Mouse (Mus musculus): ENCODE measurements around the gene Cngb1. TPM values are rescaled to one million over a fixed set of nuclear protein-coding genes. Genes with fewer than 3 reads are reported as not detected.

The Cngb1 gene
- polyA plus RNA-seq, 1 experiment from 2014 or later, result 0.59 TPM

DNA sequence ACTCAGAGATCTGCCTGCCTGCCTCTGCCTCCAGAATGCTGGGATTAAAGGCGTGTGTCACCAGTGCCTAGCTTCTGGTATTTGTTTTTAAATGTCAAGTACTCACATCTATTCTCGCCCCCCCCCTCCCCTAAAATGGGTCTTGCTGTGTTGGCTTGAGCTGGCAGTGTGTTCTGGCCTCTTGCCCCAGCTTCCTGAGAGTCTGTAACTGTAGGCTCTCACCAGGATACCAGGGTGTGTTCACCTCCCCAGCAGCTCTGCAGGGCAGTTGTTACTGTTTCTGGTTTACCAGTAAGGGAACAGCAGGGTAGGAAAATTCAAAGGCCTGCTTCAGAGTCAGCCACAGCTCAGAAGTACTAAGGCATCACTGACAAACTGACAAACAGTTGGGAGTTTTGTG lies 33.5 kb downstream of the Cngb1 start:
- ATAC-seq (ENCODE audit: low FRiP score, low TSS enrichment), result no peak
- Histone ChIP-seq H3K27ac (replicated peaks; ENCODE audit: low read depth, low read length) (no peak overlapping the region), H3K9me3 (ENCODE audit: control insufficient read depth, low read length) (no peaks in the 10 kb centered on the region), H3K9ac (replicated peaks; ENCODE audit: low read length) (no peak overlapping the region), H3K4me1 (ENCODE audit: control insufficient read depth, insufficient read depth, low read length) (no peaks in the 10 kb centered on the region), H3K36me3 (ENCODE audit: control insufficient read depth, insufficient read depth, low read length) (no peaks in the 10 kb centered on the region), H3K4me2 (ENCODE audit: low read length) (no peak overlapping the region), H3K4me3 (replicated peaks; ENCODE audit: low read depth, low read length) (no peak overlapping the region), H3K27me3 (ENCODE audit: control insufficient read depth, insufficient read depth, low read length) (no peaks in the 10 kb centered on the region)
- peak; percentile 16 for DNase-seq
- 43% methylated on average over 2 of the region's 2 CpGs for WGBS

DNA sequence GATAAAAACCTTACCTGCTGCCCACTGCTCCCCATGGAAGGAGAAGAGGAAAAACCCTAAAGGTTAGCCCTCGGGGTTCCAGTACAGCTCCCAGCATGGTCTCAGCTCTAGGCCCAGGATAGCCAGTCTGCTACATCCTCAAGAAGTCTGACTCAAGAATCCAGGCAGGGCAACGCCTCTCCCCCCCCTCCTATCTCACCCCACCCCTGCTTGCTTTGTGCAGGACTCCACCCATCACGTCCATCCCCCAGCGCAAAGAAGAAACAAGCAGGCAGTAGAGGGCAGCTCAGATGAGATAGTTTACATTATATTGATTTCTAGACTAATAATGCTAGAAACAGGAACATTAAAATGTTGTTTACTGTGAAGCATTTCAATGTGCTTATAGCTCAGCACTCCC lies 34.5 kb downstream of the Cngb1 start:
- no peak overlapping the region for H3K9ac ChIP-seq (replicated peaks; ENCODE audit: low read length)
- DNase-seq (no peak), ATAC-seq (ENCODE audit: low FRiP score, low TSS enrichment) (no peak)
- H3K27me3 ChIP-seq (ENCODE audit: control insufficient read depth, insufficient read depth, low read length), result no peaks in the 10 kb centered on the region
- H3K4me2 ChIP-seq (ENCODE audit: low read length), result no peak overlapping the region
- no peak overlapping the region for H3K4me3 ChIP-seq (replicated peaks; ENCODE audit: low read depth, low read length)
- H3K36me3 ChIP-seq (ENCODE audit: control insufficient read depth, insufficient read depth, low read length), result no peaks in the 10 kb centered on the region
- no peak overlapping the region for H3K27ac ChIP-seq (replicated peaks; ENCODE audit: low read depth, low read length)
- no peaks in the 10 kb centered on the region for H3K9me3 ChIP-seq (ENCODE audit: control insufficient read depth, low read length)
- H3K4me1 ChIP-seq (ENCODE audit: control insufficient read depth, insufficient read depth, low read length), result no peaks in the 10 kb centered on the region
- 22% methylated on average over 4 of the region's 4 CpGs for WGBS

DNA sequence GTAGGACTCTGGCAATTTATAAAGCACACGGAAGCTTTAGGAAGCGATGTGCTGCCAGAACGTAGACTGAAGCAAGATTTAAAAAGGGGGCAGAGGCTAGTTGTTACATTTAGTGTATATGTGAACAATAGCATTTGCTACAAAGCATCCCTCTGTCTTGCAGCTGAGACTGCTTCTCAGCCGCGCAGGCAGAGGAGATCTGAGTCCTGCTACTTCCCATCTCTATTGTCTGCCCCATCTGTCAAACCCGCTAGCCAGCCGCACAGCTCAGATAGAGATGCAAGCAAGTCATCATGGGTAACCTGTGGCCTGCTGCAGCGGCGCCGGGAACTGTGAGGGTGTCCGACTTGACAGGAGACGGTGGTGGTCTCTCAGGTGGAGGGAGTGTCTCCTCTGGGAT lies 35.9 kb downstream of the Cngb1 start:
- H3K27me3 ChIP-seq (ENCODE audit: control insufficient read depth, insufficient read depth, low read length), result no peaks in the 10 kb centered on the region
- no peaks in the 10 kb centered on the region for H3K4me1 ChIP-seq (ENCODE audit: control insufficient read depth, insufficient read depth, low read length)
- WGBS, result 60% methylated on average over 12 of the region's 12 CpGs
- no peak overlapping the region for H3K9ac ChIP-seq (replicated peaks; ENCODE audit: low read length)
- H3K36me3 ChIP-seq (ENCODE audit: control insufficient read depth, insufficient read depth, low read length), result no peaks in the 10 kb centered on the region
- H3K4me3 ChIP-seq (replicated peaks; ENCODE audit: low read depth, low read length), result no peak overlapping the region
- H3K9me3 ChIP-seq (ENCODE audit: control insufficient read depth, low read length), result no peaks in the 10 kb centered on the region
- no peak overlapping the region for H3K27ac ChIP-seq (replicated peaks; ENCODE audit: low read depth, low read length)
- DNase-seq (peak; percentile 27), ATAC-seq (ENCODE audit: low FRiP score, low TSS enrichment) (no peak)
- no peak overlapping the region for H3K4me2 ChIP-seq (ENCODE audit: low read length)

DNA sequence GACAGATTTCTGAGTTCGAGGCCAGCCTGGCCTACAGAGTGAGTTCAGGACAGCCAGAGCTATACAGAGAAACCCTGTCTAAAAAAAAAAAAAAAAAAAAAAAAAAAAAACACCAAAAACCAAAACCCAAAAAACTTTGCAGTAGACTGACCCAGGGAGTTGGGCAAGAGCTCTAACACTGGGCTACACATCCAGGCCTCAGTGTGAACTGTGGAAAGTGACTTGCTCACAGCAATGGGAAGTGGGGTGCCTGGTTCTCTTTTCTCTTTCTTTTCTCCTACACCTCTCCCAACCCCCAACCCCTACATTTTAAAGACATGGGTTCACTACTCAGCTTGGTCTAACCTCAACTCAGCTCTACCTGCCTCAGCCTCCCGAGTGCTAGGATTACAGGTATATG lies 44.2 kb downstream of the Cngb1 start:
- 89% methylated on average over 2 of the region's 2 CpGs for WGBS
- Histone ChIP-seq H3K27me3 (ENCODE audit: control insufficient read depth, insufficient read depth, low read length) (no peaks in the 10 kb centered on the region), H3K4me2 (ENCODE audit: low read length) (no peak overlapping the region), H3K9me3 (ENCODE audit: control insufficient read depth, low read length) (no peaks in the 10 kb centered on the region), H3K36me3 (ENCODE audit: control insufficient read depth, insufficient read depth, low read length) (no peaks in the 10 kb centered on the region), H3K4me3 (replicated peaks; ENCODE audit: low read depth, low read length) (no peak overlapping the region), H3K27ac (replicated peaks; ENCODE audit: low read depth, low read length) (no peak overlapping the region), H3K9ac (replicated peaks; ENCODE audit: low read length) (no peak overlapping the region), H3K4me1 (ENCODE audit: control insufficient read depth, insufficient read depth, low read length) (no peaks in the 10 kb centered on the region)
- DNase-seq (no peak), ATAC-seq (ENCODE audit: low FRiP score, low TSS enrichment) (no peak)

DNA sequence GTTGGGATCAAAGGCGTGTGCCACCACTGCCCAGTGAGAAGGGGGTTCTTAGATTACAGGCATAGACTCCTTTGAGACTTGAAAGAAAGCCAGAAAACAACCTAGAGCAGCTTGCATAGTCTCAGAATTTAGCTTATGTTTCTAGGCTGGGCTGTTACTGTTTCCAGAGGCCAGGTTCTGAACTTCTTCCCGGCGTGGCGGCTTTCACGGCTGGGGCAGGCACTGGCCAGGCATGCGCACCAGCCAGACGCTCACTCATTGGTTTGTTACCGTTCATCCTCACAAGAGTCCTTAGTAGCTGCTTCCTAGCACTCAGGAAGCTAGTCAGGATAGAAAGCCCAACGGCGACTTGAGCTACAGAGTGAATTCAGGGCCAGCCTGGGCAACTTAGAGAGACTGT lies 50.8 kb downstream of the Cngb1 start:
- DNase-seq (no peak), ATAC-seq (ENCODE audit: low FRiP score, low TSS enrichment) (no peak)
- H3K4me3 ChIP-seq (replicated peaks; ENCODE audit: low read depth, low read length), result no peak overlapping the region
- H3K4me1 ChIP-seq (ENCODE audit: control insufficient read depth, insufficient read depth, low read length), result no peaks in the 10 kb centered on the region
- H3K27ac ChIP-seq (replicated peaks; ENCODE audit: low read depth, low read length), result no peak overlapping the region
- H3K4me2 ChIP-seq (ENCODE audit: low read length), result no peak overlapping the region
- 87% methylated on average over 10 of the region's 10 CpGs for WGBS
- no peak overlapping the region for H3K9ac ChIP-seq (replicated peaks; ENCODE audit: low read length)
- H3K9me3 ChIP-seq (ENCODE audit: control insufficient read depth, low read length), result no peaks in the 10 kb centered on the region
- no peaks in the 10 kb centered on the region for H3K36me3 ChIP-seq (ENCODE audit: control insufficient read depth, insufficient read depth, low read length)
- no peaks in the 10 kb centered on the region for H3K27me3 ChIP-seq (ENCODE audit: control insufficient read depth, insufficient read depth, low read length)

DNA sequence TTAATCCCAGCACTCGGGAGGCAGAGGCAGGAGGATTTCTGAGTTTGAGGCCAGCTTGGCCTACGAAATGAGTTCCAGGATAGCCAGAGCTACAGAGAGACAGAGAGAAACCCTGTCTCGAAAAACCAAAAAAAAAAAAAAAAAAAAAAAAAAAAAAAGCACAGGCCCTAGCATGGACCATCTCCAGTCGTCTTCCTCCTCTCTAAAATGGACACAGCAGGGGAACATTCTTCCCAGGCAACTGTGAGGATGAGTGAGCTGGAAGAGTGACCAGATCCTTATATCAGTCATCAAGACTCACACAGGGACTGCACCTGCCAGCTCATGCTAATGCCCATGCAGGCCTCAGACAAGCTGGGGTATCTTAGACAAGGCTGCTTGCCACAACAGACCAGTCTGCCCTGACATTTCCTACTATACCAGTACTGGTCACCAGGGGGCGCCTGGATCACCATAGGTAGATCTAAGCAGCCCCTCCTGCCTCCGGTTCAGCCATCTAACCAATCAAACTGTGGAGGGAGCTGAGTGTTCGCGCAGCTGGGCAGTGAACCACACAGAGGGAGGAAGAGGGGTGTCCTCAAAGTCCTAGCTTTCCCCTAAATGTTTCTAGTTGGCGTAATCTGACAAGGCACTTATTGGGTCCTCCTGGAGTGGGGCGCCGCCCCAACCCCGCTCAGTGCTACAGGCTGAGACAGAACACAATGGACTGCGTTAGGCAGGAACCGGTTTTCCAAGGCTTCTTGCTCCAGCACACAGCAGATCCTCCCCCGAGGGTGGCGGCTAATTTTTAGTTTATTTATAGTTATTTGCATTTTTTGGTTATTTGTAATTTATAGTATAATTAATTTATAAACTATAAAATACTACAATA lies 51.6 kb downstream of the Cngb1 start:
- H3K4me3 ChIP-seq (replicated peaks; ENCODE audit: low read depth, low read length), result peak overlapping the region; percentile 27
- H3K36me3 ChIP-seq (ENCODE audit: control insufficient read depth, insufficient read depth, low read length), result no peaks in the 10 kb centered on the region
- 0 out of 2 replicates have a peak overlapping the region, but pooled peaks have one; percentile 22 for H3K27ac ChIP-seq (replicated peaks; ENCODE audit: low read depth, low read length)
- no peaks in the 10 kb centered on the region for H3K27me3 ChIP-seq (ENCODE audit: control insufficient read depth, insufficient read depth, low read length)
- H3K9me3 ChIP-seq (ENCODE audit: control insufficient read depth, low read length), result no peaks in the 10 kb centered on the region
- H3K4me1 ChIP-seq (ENCODE audit: control insufficient read depth, insufficient read depth, low read length), result no peaks in the 10 kb centered on the region
- H3K4me2 ChIP-seq (ENCODE audit: low read length), result peak overlapping the region; percentile 51
- ATAC-seq (ENCODE audit: low FRiP score, low TSS enrichment), result peak; percentile 92
- peak; percentile 96 for DNase-seq
- 0 out of 2 replicates have a peak overlapping the region, but pooled peaks have one; percentile 28 for H3K9ac ChIP-seq (replicated peaks; ENCODE audit: low read length)
- WGBS, result 21% methylated on average over 16 of the region's 16 CpGs

DNA sequence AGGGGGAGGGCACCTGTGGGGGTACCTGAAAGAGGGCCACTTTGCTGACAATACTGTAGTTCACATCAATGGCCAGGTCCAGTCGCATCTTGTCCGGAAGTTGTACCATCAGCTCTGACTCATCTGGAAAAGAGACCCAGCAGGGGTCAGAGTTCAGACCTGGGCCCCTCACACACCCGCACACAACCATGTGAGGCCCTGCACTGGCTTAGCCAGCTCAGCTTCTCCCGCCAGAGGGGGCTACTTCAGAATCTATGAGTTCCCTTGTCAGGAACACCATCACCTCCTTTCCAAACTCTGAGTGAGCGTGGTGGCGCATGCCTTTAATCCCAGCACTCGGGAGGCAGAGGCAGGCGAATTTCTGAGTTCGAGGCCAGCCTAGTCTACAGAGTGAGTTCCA lies 54.3 kb downstream of the Cngb1 start:
- H3K9me3 ChIP-seq (ENCODE audit: control insufficient read depth, low read length), result no peaks in the 10 kb centered on the region
- no peak for DNase-seq
- no peak overlapping the region for H3K9ac ChIP-seq (replicated peaks; ENCODE audit: low read length)
- no peak overlapping the region for H3K4me3 ChIP-seq (replicated peaks; ENCODE audit: low read depth, low read length)
- H3K4me1 ChIP-seq (ENCODE audit: control insufficient read depth, insufficient read depth, low read length), result no peaks in the 10 kb centered on the region
- H3K36me3 ChIP-seq (ENCODE audit: control insufficient read depth, insufficient read depth, low read length), result no peaks in the 10 kb centered on the region
- no peaks in the 10 kb centered on the region for H3K27me3 ChIP-seq (ENCODE audit: control insufficient read depth, insufficient read depth, low read length)
- no peak for ATAC-seq (ENCODE audit: low FRiP score, low TSS enrichment)
- no peak overlapping the region for H3K27ac ChIP-seq (replicated peaks; ENCODE audit: low read depth, low read length)
- H3K4me2 ChIP-seq (ENCODE audit: low read length), result no peak overlapping the region
- 69% methylated on average over 9 of the region's 9 CpGs for WGBS

DNA sequence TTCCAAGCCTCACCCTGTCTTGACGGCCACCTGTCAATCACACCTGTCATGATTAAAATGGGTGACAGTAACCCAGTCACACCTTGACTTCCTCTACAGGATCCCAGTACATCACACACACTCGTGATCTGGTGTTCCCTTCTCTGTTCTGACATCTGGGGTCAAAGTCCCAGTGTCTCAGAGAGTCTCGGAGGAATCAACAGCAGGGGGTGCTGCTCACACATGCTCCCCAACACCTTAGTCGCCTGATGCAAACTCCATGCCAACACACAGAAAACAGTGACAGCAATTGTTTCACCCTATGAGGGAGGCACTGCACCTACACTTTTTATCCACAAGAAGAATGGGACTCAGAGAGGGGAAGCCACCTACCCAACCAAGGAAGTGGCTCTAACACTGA lies 56.5 kb downstream of the Cngb1 start:
- Histone ChIP-seq H3K4me2 (ENCODE audit: low read length) (no peak overlapping the region), H3K27me3 (ENCODE audit: control insufficient read depth, insufficient read depth, low read length) (no peaks in the 10 kb centered on the region), H3K9me3 (ENCODE audit: control insufficient read depth, low read length) (no peaks in the 10 kb centered on the region), H3K4me3 (replicated peaks; ENCODE audit: low read depth, low read length) (no peak overlapping the region), H3K4me1 (ENCODE audit: control insufficient read depth, insufficient read depth, low read length) (peaks cover 8% of the 10 kb centered on the region), H3K27ac (replicated peaks; ENCODE audit: low read depth, low read length) (no peak overlapping the region), H3K36me3 (ENCODE audit: control insufficient read depth, insufficient read depth, low read length) (no peaks in the 10 kb centered on the region), H3K9ac (replicated peaks; ENCODE audit: low read length) (no peak overlapping the region)
- WGBS, result 63% methylated on average over 4 of the region's 4 CpGs
- DNase-seq (no peak), ATAC-seq (ENCODE audit: low FRiP score, low TSS enrichment) (no peak)

DNA sequence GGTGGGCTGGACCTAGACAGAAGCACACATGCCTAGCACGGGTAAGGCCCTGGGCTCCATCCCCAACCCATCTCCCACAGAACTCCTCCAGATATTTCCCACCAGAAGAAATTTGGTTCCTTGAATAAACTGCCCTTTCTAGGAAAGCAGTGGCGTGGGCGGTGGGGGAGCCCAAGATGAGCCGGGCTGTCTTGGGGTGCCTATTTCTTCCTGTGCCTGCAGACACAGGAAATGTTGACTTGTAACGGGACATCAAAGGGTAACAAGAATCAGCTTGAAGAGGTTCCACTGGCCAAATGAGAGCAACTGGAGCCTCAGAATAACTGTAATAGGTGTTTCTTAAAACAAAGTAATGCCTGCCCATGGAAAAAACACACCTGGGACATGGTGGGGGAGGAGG lies 59.1 kb downstream of the Cngb1 start:
- H3K36me3 ChIP-seq (ENCODE audit: control insufficient read depth, insufficient read depth, low read length), result no peaks in the 10 kb centered on the region
- H3K4me2 ChIP-seq (ENCODE audit: low read length), result no peak overlapping the region
- no peaks in the 10 kb centered on the region for H3K9me3 ChIP-seq (ENCODE audit: control insufficient read depth, low read length)
- no peak overlapping the region for H3K9ac ChIP-seq (replicated peaks; ENCODE audit: low read length)
- ATAC-seq (ENCODE audit: low FRiP score, low TSS enrichment) (no peak), DNase-seq (no peak)
- H3K27me3 ChIP-seq (ENCODE audit: control insufficient read depth, insufficient read depth, low read length), result no peaks in the 10 kb centered on the region
- no peak overlapping the region for H3K27ac ChIP-seq (replicated peaks; ENCODE audit: low read depth, low read length)
- H3K4me1 ChIP-seq (ENCODE audit: control insufficient read depth, insufficient read depth, low read length), result peaks cover 30% of the 10 kb centered on the region
- WGBS, result 88% methylated on average over 5 of the region's 5 CpGs
- H3K4me3 ChIP-seq (replicated peaks; ENCODE audit: low read depth, low read length), result no peak overlapping the region

Data from midbrain, embryonic 14.5 days (tissue).